Mouse (Mus musculus) hindbrain, embryonic 14.5 days (tissue): ENCODE measurements around the gene Pdgfb. TPM values are rescaled to one million over a fixed set of nuclear protein-coding genes. Genes with fewer than 3 reads are reported as not detected.

Experiments used
- ATAC-seq: fragments of 200-750 bp; cut with Nextera tagmentation; 2 replicates; pipeline ENCODE4 v1.8.0; 2017; ENCODE audit warnings: moderate number of reproducible peaks, mild to moderate bottlenecking, moderate TSS enrichment, moderate library complexity; ENCODE audit not compliant: low FRiP score
- DNase-seq: peaks from one replicate; pipeline ENCODE4 v3.0.0-alpha.2; 2015; ENCODE audit warnings: low spot score
- H3K27ac ChIP-seq: fragments of 300-500 bp; sonication (generic); 2 replicates; pipeline ENCODE4 v1.5.1; 2014; ENCODE audit warnings: mild to moderate bottlenecking, moderate library complexity
- H3K27me3 ChIP-seq: fragments of 300-500 bp; sonication (generic); 2 replicates; pipeline ENCODE4 v1.6.1; 2014; ENCODE audit warnings: mild to moderate bottlenecking, low read length, mixed read lengths; ENCODE audit not compliant: control insufficient read depth, insufficient read depth
- H3K36me3 ChIP-seq: fragments of 300-500 bp; sonication (generic); replicated peaks from 2 replicates; pipeline ENCODE4 v1.6.1; 2014; ENCODE audit not compliant: control insufficient read depth, insufficient read depth
- H3K4me1 ChIP-seq: fragments of 300-500 bp; sonication (generic); replicated peaks from 2 replicates; pipeline ENCODE4 v1.6.1; 2014; ENCODE audit warnings: antibody characterized with exemption, low read length, mixed read lengths; ENCODE audit not compliant: control insufficient read depth, insufficient read depth
- H3K4me2 ChIP-seq: fragments of 300-500 bp; sonication (generic); replicated peaks from 2 replicates; pipeline ENCODE4 v1.6.1; 2014; ENCODE audit warnings: mild to moderate bottlenecking, moderate library complexity
- H3K4me3 ChIP-seq: fragments of 300-500 bp; sonication (generic); replicated peaks from 2 replicates; pipeline ENCODE4 v1.5.1; 2014; ENCODE audit warnings: mild to moderate bottlenecking, low read length
- H3K9ac ChIP-seq: fragments of 300-500 bp; sonication (generic); 2 replicates; pipeline ENCODE4 v1.6.1; 2014
- H3K9me3 ChIP-seq: fragments of 300-500 bp; sonication (generic); 2 replicates; pipeline ENCODE4 v1.6.1; 2016; ENCODE audit warnings: low read length; ENCODE audit not compliant: control insufficient read depth
- WGBS: fragments of 180-500 bp; shearing (Covaris S2); extraction: QIAGEN DNeasy Blood & Tissue Kit; methylation state at CpG from one replicate; pipeline ENCODE4 v1.1.7; 2014; 5-methylcytosine and 5-hydroxymethylcytosine counted together
- polyA plus RNA-seq: library from polyadenylated mRNA; unstranded; fragments of >200 nt; fragmentation: Nextera tagmentation; extraction: Ambion mirVana; gene quantifications from 2 replicates; pipeline ENCODE4 v1.2.1, GENCODE M21; 2014

Pdgfb gene
- polyA plus RNA-seq, 1 experiment from 2014 or later = 7.3 TPM

GRCm38 (mm10) chr15:80053381-80054033, 38.7 kb upstream of the Pdgfb start:
- Histone ChIP-seq H3K27me3 (no peaks in the 10 kb centered on the region), H3K4me2 (no peak overlapping the region), H3K4me1 (no peaks in the 10 kb centered on the region), H3K9me3 (no peaks in the 10 kb centered on the region), H3K36me3 (no peaks in the 10 kb centered on the region), H3K4me3 (no peak overlapping the region), H3K9ac (no peak overlapping the region), H3K27ac (no peak overlapping the region)
- ATAC-seq (no peak), DNase-seq (no peak)
- 57% methylated on average over 8 of the region's 8 CpGs for WGBS

GRCm38 (mm10) chr15:80051782-80052181, 37.0 kb upstream of the Pdgfb start:
- no peak for ATAC-seq
- WGBS = 86% methylated on average over 9 of the region's 9 CpGs

GRCm38 (mm10) chr15:80051092-80051761, 36.5 kb upstream of the Pdgfb start:
- no peaks in the 10 kb centered on the region for H3K36me3 ChIP-seq
- no peak overlapping the region for H3K4me3 ChIP-seq
- H3K4me2 ChIP-seq = no peak overlapping the region
- no peak overlapping the region for H3K27ac ChIP-seq
- H3K9ac ChIP-seq = no peak overlapping the region
- no peaks in the 10 kb centered on the region for H3K9me3 ChIP-seq
- no peak for DNase-seq
- no peaks in the 10 kb centered on the region for H3K27me3 ChIP-seq
- no peak for ATAC-seq
- 80% methylated on average over 19 of the region's 19 CpGs for WGBS
- H3K4me1 ChIP-seq = no peaks in the 10 kb centered on the region

More at GRCm38 (mm10) chr15:80051782-80052181, 37.0 kb upstream of the Pdgfb start:
- no peaks in the 10 kb centered on the region for H3K36me3 ChIP-seq
- no peak overlapping the region for H3K4me2 ChIP-seq
- no peaks in the 10 kb centered on the region for H3K27me3 ChIP-seq
- DNase-seq = no peak
- H3K9me3 ChIP-seq = no peaks in the 10 kb centered on the region
- no peak overlapping the region for H3K9ac ChIP-seq
- H3K27ac ChIP-seq = no peak overlapping the region
- H3K4me3 ChIP-seq = no peak overlapping the region
- H3K4me1 ChIP-seq = no peaks in the 10 kb centered on the region

DNA sequence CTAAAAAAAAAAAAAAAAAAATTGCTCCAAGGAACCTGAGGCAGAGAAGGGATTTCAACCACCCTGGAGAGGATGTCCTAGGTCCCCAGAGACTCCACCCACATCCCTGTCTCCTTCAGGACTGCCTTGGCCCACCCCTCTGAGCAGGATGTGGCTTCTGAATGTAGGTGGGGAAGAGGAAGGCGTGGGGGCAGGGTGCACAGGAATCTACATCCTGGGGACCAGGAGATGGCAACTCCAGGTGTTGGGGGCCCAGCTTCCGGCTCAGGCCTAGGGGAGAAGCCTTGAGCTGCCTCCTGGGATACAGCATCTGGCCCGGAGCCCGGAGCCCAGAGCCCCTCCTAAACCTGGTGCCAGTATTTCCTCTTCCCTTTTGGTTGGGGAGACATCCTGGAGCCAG, 35.3 kb upstream of the Pdgfb start:
- 71% methylated on average over 4 of the region's 4 CpGs for WGBS
- no peaks in the 10 kb centered on the region for H3K9me3 ChIP-seq
- H3K4me2 ChIP-seq = no peak overlapping the region
- no peak for DNase-seq
- no peaks in the 10 kb centered on the region for H3K36me3 ChIP-seq
- H3K27me3 ChIP-seq = no peaks in the 10 kb centered on the region
- no peak overlapping the region for H3K27ac ChIP-seq
- no peaks in the 10 kb centered on the region for H3K4me1 ChIP-seq
- H3K9ac ChIP-seq = no peak overlapping the region
- ATAC-seq = no peak
- no peak overlapping the region for H3K4me3 ChIP-seq

DNA sequence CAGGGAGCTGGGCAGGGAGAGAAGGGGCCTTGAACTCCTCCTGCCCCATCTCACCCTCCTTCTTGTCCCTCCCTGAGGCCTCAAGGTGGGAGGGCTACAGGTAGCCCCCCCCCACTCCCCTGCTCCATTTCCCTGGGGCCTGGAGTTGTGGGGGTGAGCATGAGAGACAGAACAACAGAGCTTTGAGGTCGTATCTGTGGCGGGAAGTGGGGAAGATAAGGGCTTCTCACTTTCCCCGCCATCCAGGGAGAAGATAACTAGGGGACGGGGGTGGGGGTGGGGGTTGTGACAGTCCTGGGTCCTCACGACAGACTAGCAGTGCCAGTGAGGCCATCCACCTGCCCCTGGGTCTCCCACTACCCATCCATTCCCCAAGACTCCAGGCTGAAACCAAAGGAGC, 33.2 kb upstream of the Pdgfb start:
- H3K4me3 ChIP-seq = no peak overlapping the region

GRCm38 (mm10) chr15:80047242-80047641, 32.5 kb upstream of the Pdgfb start:
- ATAC-seq (no peak), DNase-seq (no peak)
- Histone ChIP-seq H3K4me3 (no peak overlapping the region), H3K4me2 (no peak overlapping the region), H3K9ac (no peak overlapping the region), H3K36me3 (no peaks in the 10 kb centered on the region), H3K4me1 (no peaks in the 10 kb centered on the region), H3K27me3 (no peaks in the 10 kb centered on the region), H3K9me3 (no peaks in the 10 kb centered on the region), H3K27ac (no peak overlapping the region)
- 79% methylated on average over 2 of the region's 2 CpGs for WGBS

More for the DNA sequence above, 33.2 kb upstream of the Pdgfb start:
- ATAC-seq (no peak), DNase-seq (no peak)
- H3K4me2 ChIP-seq = no peak overlapping the region
- no peaks in the 10 kb centered on the region for H3K27me3 ChIP-seq
- 63% methylated on average over 5 of the region's 5 CpGs for WGBS
- no peaks in the 10 kb centered on the region for H3K36me3 ChIP-seq
- no peak overlapping the region for H3K27ac ChIP-seq
- H3K4me1 ChIP-seq = no peaks in the 10 kb centered on the region
- no peak overlapping the region for H3K9ac ChIP-seq
- no peaks in the 10 kb centered on the region for H3K9me3 ChIP-seq

GRCm38 (mm10) chr15:80045749-80046148, 31.0 kb upstream of the Pdgfb start:
- no peak overlapping the region for H3K27ac ChIP-seq
- ATAC-seq (no peak), DNase-seq (no peak)
- no peak overlapping the region for H3K9ac ChIP-seq
- no peaks in the 10 kb centered on the region for H3K9me3 ChIP-seq
- H3K4me3 ChIP-seq = no peak overlapping the region
- H3K27me3 ChIP-seq = no peaks in the 10 kb centered on the region
- no peaks in the 10 kb centered on the region for H3K4me1 ChIP-seq
- H3K4me2 ChIP-seq = no peak overlapping the region
- 98% methylated on average over 2 of the region's 2 CpGs for WGBS
- H3K36me3 ChIP-seq = no peaks in the 10 kb centered on the region

DNA sequence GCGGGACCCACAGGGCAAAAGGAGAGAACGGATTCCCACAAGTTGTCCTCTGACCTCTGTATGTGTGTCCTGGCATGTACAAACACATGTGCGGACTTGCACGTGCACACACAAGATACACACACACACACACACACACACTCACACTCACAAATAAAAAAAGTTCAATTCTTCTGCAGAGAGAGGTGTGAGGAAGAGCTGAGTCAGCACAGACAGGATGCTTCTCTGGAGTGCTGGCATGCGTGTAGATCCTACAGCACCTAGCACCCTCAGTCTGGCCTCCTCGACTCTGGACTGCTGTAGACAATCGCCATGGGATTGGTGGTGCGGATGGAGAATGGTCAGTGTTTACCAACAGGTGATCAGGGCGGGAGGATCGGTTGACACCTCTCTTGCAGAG, 29.5 kb upstream of the Pdgfb start:
- WGBS = 91% methylated on average over 10 of the region's 10 CpGs

GRCm38 (mm10) chr15:80042152-80042551, 27.4 kb upstream of the Pdgfb start:
- ATAC-seq = no peak
- 81% methylated on average over 4 of the region's 4 CpGs for WGBS

More for the DNA sequence above, 29.5 kb upstream of the Pdgfb start:
- Histone ChIP-seq H3K27ac (no peak overlapping the region), H3K9me3 (no peaks in the 10 kb centered on the region), H3K36me3 (no peaks in the 10 kb centered on the region), H3K4me1 (no peaks in the 10 kb centered on the region), H3K4me2 (no peak overlapping the region), H3K4me3 (no peak overlapping the region), H3K9ac (no peak overlapping the region), H3K27me3 (no peaks in the 10 kb centered on the region)
- ATAC-seq = no peak
- DNase-seq = no peak

More at GRCm38 (mm10) chr15:80042152-80042551, 27.4 kb upstream of the Pdgfb start:
- H3K9me3 ChIP-seq = 0 out of 2 replicates have a peak, but pooled peaks cover 3% of the 10 kb centered on the region
- no peaks in the 10 kb centered on the region for H3K36me3 ChIP-seq
- DNase-seq = no peak
- no peaks in the 10 kb centered on the region for H3K27me3 ChIP-seq
- no peak overlapping the region for H3K9ac ChIP-seq
- H3K4me2 ChIP-seq = no peak overlapping the region
- H3K4me3 ChIP-seq = no peak overlapping the region
- H3K4me1 ChIP-seq = no peaks in the 10 kb centered on the region
- no peak overlapping the region for H3K27ac ChIP-seq
